Mouse (Mus musculus) kidney, adult 18-20 months (tissue): ENCODE data around the gene Ak8.

ENCODE experiments used
- DNase-seq: peaks from one replicate; pipeline ENCODE4 v3.0.0; 2021

Ak8 gene

DNA sequence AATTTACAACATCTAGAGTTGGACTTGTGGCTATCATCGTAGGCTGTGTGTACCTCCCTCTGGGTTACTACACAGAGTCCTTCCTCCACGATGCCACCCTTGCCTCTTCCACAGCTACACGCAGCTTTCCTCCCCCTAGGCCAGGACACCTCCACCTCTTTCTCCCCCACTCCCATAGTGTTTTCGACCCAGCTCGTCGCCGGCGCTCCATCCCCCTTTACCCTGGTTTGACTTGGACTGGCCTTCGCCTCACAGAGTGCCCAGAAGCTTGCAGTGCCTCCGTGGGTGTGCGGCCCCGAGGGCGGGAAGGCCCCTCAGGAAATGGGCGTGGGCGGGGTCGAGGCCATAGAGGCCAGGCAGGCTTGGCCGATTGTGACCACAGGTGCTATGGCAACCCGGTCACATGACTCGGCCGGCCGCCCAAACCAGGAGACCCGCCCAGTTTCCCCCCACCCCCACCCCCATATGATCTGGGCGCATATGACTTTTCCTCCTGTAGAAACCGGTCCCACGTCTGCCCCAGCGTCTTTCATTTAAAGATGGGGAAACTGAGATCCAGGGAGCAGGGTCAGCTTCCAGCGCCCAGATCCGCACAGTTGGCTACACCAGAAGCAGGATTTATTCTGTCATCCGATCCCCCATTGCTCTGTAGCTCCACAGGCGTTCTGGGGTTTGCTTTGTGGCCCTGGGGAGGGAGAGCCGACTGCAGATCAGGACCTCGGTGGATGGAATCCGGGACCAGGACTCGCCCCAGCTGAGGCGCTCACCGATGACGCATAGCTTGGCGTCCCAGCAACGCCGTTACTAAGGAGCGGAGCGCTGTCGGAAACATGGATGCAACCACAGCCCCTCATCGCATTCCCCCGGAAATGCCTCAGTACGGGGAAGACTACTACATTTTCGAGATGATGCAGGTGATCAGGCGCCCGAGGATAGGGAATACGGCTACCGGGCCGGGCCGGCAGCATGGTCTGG is at the start of gene Ak8, which contains the start of gene Spaca9:
TSS of gene Ak8 (plus strand) at position 804 of the 975 bp plus-strand sequence.
TSS of gene Spaca9 (minus strand) at position 367 of the 975 bp plus-strand sequence.
- DNase-seq = peak; percentile 68

DNA sequence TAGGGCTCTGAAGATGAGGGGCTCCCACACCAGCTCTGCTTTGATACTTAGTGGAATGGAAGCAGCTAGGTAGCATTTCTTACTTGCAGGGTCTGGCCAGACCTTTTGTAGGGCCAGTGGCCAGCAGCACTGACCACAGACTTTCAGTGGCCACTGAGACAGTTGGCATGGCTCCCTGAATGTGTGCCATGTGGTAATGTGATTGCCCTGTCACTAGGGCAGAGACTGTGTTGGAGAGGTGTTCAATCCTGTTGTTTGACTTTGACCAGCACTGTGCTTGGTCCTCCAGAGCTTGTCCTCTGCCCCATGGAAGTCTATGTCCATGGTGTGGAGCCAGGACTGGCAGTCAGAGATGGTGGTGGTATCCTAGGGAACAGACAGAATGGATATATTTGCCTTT is 49.4 kb upstream of the Ak8 start:
- DNase-seq = peak; percentile 47

DNA sequence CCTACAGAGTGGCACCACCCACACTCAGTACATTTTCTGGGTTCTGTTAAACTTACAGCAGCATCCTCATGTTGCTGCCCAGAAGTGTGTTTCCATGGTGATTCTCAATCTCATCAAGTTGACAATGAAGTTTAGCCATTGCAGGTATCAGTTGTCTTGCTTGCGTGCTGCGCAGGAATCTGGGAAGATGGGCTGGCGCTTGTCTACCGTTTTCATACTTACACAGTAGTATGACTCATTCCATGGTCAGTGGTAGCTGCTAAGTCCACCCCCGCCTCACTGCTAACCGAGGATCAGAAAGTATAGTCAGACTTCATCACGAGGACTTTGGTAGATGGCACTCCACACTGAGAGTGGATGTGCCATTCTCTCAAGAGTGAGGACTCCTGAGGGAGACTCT is 46.6 kb upstream of the Ak8 start:
- no peak for DNase-seq

DNA sequence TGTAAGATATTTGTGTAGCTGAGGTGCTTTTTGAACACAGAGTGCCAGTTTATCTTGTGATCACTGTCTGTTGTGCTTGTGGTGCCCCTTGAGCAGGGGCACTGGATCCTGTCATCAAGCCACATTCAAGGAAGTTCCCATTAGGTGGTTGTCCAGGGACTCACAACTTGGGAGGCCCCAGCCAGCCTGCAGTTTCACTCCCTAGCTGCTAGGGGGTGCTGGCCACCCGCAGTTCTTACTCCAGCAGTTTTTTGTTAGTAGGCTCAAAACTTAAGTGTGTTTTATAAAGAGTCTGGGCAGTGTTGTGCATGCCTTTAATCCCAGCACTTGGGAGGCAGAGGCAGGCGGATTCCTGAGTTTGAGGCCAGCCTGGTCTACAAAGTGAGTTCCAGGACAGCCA is 45.7 kb upstream of the Ak8 start:
- peak; percentile 45 for DNase-seq

DNA sequence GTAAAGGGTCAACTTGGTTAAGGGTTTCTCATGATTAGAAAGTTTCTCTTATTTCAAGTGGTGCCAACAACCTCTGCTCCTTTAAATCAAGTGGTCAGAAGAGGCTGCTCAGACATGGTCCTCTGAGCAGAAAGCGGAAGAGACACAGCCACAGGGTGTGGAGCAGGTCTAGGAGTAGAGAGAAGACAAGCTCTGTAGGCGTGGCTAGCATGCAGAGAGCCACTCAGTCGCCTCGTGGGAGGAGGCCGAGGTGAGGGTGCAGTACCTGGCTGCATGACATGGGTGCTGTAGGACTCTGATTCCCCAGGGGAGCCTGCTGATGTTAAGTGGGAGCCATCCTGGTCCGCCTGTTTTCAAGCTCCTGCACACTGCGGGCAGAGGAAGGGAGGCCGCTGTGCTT is 43.7 kb upstream of the Ak8 start:
- no peak for DNase-seq

DNA sequence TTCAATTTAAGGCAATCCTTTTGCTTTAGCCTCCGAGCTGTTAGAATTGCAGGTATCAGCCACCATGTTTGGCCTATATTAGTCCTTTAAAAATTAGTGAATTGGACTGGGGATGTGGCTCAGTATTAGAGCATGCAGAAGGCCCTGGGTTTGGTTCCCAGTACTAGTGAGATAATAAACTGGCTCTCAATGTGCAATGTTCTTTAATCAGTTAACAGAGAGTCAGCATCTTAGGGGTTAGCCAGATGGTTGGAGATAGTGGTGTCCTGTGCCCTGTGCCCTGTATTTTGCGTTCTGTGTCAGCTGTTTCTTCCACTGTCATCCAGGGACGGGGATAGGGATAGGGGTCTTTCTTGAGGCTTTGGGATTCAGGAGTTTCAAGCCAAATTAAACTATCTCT is 37.1 kb upstream of the Ak8 start:
- no peak for DNase-seq

DNA sequence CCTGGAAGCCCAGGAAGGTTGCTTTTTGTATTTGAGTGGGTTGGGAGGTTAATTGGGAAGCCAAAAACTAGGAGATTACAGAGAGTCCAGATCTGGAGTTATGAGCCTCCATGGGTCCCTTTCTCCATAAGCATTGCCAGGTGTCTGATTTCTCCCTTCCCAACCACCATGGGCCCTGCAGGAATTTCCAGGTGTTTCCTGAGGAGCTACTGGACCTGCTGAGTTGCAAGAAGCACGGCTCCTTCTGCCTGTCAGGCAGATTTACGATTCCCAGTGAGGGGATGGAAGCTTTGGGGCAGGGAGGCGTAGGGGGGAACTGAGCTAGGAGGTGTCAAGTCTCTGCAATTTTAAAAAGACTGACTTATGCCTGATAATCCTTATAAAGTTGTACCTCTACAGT is 34.1 kb upstream of the Ak8 start:
- no peak for DNase-seq

DNA sequence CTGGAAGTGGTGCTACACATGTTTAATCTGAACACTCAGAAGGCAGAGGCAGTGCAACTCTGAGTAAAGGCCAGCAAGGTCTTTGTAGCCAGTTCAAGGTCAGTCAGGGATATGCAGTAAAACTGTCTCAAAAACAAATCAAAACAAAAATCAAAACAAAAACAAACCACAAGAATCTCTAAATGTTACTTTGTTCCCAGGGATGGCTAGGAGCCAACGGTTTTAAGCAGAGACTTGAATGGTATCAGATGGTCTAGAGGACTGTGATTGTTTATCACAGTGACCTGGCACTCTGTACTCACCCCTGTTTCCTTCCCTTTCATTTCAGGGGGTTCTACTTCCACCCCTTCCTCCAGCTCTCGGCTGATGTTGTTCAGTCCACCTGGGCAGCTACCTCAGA is 28.5 kb upstream of the Ak8 start:
- no peak for DNase-seq

DNA sequence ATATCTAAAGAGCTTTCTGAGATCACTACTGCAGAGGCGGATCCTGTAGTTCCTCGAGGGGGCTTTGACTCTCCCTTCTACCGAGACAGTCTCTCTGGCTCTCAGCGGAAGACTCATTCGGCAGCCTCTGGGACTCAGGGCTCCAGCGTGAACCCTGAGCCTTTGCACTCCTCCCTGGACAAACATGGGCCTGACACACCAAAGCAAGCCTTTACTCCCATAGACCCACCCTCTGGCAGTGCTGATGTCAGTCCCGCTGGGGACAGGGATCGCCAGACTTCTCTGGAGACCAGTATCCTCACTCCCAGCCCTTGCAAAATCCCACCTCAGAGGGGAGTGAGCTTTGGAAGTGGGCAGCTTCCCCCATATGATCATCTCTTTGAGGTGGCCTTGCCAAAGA is 24.0 kb upstream of the Ak8 start:
- no peak for DNase-seq

DNA sequence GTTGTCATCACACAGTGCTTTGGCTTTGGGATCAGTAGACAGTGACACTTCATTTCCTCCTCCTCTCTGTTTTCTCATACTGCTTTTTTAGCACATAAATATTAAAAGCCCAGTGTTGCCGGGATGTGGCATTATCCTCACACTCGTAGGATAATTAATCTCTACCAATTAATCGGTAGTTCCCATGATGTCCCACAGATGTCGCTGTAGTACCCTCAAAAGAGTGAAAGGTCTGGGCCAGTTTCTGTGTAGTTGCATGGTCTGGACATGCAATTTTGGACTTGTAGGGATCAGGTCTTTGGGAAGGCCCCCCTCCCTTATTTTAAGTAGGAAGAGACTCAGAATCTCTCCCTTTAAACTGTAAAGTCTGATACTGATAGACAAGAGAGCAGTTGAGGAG is 19.3 kb upstream of the Ak8 start:
- DNase-seq = peak; percentile 22

DNA sequence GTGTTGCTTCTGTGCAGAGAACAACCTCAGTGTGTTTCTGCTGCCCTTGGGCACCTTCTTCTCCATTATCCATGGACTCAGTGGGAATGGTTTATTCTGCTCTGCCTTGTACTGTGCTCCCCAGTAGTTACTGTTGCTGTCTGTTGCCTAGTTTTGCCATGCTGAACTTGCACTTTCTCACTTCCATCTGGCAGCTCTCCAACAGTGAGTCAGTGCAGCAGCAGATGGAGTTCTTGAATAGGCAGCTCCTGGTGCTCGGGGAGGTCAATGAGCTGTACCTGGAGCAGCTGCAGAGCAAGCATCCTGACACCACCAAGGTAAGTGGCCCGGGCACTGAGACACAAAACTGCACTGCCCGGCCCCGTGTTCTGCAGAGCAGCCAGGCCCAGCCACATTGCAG is 18.2 kb upstream of the Ak8 start:
- peak; percentile 27 for DNase-seq

DNA sequence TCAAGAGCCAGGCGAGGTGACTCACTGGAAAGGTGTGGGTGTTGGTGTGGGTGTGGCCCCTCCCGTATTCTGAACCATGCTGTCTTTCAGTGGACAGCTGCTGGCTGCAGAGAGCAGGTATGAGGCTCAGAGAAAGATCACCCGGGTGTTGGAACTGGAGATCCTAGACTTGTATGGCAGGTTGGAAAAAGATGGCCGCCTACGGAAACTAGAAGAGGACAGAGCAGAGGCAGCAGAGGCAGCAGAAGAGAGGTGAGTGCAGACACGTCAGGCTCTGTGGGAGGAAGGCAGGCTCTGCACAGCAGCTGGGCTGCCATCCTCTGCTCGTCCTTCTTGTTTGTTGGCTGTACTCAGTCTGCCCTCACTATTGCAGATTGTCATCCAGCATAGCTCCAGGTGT is 14.1 kb upstream of the Ak8 start:
- DNase-seq = no peak

DNA sequence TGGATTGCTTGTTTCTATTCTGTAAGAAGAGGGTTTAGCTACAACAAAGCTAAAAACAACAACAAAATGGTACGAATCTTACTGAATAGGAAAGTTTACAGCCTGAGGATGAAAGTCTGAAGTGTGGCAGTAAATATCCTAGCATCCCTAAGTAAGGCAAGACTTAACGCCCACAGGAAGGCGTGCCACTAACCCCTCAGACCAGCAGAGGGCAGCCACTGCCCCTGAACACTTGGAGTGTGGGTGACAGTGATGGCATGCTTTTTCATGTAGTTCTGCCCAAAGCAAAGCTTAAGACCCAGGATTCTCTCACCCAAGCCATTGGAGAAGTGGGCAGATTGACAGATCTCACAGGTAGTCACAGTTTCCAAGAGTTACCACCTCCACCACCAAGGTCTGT is 11.5 kb upstream of the Ak8 start:
- no peak for DNase-seq

DNA sequence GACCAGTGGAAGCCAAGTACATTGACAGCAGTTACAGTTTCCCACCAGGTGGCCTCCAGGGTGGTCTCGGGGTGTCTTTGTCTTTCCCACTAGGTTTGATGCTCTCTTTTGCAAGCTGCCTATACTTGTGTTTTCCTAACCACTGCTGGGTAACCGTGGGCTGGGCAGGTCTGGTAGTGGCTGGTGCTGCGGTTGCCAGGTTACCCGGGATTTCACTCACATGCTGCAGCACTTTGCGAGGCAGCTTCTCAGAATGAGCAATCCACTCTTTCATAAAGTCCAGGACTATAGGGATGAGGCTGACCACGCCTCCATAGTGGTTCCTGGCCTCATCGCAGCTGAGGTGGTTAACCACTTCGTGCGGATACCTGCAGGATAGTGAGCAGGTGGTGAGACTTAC is 7.3 kb upstream of the Ak8 start:
- no peak for DNase-seq

DNA sequence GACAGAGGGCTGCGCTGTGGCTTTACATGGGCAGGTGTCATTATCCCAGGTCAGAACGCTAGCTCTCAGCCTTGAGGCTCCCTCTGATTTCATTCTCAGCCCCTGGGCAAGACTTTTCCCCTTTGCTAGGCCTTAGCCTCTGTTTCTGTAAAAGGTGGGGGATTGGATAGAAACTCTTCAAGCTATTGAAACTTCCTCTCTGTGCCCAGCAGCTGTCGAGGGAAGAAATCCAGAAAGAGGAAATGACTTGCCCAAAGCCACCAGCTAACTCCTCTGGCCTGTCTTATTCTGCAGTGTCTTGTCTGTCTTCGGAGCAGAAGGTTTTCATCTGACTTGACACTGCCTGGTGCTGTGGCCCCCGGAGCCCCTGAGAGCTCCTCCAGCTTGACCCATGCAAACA is 1.4 kb upstream of the Ak8 start:
- DNase-seq = no peak

DNA sequence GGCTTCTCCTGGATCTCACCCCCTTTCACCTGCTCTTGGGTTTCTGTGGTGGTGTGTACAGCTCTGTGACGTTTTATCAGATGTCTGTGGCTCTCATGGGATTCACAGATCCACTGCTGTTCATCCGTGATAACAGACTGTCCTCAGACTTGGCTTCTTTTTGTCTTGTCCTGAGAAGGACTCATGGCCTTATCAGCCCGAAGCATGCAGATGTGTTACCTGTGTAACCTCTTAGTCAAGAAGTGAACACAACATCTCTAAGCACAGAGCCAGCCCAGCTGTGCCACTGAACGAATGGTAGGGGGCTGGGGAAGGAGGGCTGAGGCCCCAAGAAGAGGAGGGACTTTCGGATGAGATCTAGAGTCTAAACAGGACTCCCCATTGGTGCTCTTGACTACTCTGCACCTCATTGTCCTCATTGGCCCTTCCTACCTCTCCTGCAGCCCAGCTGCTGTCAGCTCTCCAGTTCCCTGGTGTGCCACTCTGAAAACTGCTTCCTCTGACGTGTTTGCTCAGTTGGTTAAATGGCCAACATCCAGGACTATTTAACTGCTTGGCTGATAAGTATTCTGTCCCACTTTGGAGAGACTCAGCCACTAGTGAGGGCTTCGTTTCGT is 1.8 kb downstream of the Ak8 start:
- no peak for DNase-seq

DNA sequence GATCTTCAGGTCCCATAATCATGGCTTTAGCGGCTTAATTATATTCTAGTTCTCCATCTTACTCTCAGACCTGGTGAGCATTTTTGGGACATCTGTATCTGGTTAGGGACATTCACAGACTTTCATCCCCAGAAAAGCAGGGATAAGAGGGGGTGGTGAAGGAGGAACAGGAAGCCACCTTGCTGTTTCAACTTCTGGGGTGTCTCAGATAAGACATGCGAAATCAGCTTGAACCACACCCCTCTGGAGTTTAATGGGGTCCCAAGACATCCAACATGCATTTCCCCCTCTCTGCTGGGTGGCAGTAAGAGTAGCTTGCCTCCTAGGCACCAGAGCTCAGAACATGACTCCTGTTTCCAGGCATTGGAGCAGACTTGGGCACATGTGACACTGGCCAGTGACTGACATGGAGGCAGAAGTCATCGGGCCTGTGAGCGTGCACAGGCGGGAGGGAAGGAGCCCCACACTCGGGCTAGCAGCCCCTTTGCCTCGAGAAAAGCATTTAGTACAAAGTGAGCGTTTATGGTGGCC is 6.2 kb downstream of the Ak8 start:
- DNase-seq = no peak

DNA sequence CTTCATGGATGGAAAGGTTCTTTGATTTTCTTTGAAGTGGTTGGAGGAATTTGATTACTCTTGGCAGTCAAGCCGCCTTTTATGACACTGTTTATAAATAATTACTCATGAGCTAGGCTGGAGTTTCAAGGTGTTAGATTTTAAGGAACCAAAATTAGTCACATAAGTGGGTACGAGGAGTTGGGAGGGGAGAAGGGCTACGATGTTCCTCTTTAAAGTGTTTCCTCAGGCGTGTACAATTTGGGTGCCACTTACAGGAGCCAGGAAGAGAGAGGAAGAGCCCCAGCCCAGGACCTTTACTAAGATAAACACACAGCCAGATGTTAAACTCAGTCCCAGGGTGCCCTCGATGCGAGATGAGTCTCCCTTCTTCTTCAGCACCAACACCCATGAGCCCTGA is 6.8 kb downstream of the Ak8 start:
- no peak for DNase-seq

DNA sequence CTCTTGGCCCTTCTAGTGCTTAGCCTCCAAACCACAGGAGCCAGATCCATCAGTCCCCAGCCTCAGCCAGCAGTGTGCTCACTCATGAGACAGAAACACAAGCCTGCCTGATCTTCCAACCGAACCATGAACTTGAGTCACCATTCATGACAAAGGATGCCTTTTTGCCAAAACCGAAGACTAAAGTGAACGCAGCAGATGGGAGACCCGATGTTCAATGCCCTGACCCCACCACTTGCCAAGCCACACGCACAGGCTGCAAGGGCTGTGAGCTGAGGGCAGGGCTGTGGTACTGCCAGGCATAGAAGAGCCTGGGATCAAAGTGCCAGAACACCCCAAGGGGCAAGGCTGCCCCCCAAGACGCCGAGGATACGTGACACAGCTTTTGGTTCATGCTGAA is 13.1 kb downstream of the Ak8 start:
- no peak for DNase-seq

DNA sequence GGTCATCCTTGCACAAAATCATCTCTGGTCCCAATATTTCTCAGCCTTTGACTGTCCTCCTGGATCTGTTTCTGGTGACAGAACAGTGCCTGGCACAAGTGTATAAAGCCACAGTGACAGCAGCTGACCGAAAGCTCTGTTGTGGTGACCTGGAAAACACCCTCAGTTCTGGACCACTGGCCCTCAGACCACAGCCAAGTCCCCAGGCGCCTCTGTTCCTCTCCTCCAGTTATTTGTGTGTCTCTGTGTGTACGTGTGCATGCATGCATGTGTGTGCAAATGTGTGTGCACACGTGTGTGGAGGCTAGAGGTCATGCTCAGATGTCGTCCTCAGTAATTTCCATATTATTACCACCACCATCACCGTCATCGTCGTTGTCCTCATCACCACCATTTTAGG is 22.5 kb downstream of the Ak8 start:
- DNase-seq = no peak

DNA sequence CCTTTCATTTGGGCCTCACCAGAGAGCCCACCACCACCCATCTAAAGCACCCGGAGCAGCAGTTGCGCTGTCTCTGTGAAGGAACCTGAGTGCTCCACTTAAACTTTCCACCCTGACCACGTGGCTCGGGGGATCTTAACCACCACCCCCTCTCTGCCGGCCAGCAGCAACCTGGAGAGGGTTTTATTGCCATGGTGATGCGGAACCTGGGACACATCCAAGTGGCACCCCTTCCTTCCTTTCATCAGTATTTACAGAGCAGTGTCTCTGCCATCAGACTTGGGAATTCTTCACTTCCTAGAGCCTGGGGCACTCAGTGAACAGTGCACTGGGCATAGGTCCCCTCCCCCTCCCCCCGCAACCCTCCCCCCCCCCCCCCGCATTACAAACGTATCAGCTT is 23.9 kb downstream of the Ak8 start:
- no peak for DNase-seq

DNA sequence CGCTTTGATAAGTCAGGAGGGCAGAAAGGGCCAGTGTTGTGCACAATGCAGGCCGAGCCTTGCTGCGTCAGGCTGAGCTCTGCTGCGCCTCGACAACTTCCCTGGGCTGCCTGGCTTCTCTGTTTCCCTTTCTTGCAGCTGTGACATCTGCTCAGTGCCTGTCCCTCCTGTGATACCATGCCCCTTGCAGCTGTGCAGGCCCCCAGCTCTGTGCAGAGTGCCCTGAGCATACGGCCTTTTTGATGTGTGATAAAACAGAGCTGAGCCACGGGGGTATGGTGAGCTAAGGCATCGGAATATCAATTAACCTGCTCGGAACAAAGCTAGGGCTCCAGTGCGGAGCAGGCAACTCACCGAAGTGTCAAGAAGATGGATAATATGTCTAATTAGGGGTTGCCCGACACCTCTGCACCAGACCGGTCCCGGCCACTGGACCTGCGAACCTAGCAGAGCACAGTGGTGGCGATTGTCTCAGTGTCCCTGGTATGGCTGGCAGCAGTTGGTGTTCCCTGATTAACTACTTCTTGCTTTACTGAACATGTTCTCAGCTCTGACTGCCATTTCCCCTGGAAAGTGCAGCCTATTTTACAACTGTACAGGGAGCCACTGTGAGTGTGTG is 27.9 kb downstream of the Ak8 start:
- no peak for DNase-seq

DNA sequence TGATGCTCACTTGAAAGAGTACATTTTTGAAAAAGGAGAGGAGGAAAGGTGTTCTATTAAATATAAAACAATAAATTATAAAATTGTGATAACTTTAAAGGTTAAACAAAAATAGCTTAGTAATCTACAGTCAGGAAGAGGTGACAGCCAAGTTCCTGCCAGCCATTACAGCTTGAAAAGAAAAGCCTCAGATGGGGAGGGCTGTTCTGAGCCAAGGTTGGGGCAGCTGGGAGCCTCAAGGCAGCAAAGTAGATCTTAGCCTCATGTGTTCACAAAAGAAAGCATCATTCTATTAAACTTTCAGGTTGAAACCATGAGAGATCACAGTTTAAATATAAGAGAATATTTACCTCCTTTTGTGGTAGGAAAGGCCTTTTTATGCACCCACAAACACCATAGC is 30.7 kb downstream of the Ak8 start:
- DNase-seq = no peak

DNA sequence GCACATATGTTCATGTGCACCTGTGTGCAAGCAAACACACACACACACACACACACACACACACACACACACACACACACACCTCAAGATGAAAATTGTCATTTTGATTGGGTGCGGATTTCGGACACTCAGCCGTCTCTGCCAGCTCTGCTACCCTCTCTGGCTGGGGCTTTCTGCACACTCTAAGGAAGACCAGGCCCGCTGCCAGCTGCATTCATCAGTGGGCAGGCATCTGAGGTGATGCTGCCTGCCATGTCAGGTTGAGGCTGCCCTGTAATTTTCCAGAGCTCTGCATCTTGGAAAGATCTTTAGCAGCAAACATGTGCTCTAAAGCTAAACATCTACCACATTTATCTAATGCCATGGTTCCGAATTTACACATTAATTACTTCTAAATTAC is 37.1 kb downstream of the Ak8 start:
- no peak for DNase-seq
